Mouse (Mus musculus): ENCODE results near the gene Kank1.

The Kank1 gene

GRCm38 (mm10) chr19:25407185-25407886 lies 170.6 kb downstream of the Kank1 start:
- no peak for DNase-seq

DNA sequence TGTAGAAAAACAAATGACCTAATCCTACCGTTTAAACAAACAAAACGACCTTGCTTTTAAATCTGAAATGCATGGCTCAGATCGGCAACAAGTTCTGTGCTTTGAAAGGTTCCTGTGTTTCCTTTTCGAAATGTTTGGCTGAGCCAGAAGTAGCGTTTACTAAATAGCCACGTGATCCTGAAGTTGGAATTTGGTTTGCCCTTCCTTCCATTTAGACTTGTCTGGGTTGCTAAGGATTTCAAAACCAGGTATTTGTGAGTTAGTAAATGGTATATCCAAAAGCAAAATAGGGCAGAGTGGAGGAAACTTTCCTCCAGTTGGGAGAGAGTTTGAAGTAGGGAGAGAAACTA lies 171.1 kb downstream of the Kank1 start:
- DNase-seq: no peak

DNA sequence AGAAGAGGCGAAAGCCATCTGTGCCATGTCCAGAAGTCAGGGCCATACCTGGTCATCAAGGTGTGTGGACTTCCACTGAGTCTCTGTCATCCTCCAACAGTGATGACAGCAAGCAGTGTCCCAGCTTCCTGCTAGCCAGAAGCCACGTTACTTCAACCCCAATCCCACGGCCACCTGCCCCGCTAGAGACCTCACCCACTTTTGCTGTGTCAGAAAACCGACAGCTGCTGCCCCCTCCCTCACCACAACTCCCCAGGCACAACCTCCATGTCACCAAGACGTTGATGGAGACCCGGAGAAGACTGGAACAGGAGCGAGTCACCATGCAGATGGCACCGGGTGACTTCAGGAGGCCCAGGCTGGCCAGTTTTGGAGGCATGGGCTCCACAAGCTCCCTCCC lies 172.5 kb downstream of the Kank1 start:
- no peak for DNase-seq

DNA sequence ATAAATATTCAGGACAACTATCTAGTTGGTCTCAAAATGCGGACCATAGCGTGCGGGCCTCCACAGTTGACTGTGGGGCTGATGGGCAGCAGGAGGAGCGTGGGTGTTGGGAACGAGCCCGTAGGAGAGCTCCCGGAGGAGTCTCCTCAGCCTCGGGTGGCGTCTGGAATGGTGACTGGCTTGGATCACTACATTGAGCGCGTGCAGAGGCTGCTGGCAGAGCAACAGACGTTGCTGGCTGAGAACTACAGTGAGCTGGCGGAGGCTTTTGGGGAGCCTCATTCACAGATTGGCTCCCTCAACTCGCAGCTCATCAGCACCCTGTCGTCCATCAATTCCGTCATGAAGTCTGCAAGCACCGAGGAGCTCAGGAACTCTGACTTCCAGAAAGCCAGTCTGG lies 174.6 kb downstream of the Kank1 start:
- DNase-seq: no peak

DNA sequence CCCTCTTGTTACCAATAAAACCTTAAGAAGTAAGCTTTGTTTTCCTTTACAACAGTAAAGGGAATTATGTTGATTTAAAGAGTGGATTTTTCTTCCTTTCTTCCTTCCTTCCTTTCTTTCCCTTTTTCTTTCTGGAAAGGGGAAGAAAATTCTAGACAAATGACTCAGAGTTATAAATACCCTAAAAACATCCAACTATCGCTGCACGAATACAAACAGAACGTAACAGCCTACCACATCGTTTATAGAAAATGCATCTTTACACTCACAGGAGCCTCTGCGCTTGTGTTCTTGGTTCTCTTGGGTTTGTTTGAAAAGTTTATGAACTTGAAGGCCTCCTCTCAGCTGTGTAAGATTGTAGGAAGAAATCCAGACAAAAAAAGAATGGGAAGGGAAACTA lies 178.7 kb downstream of the Kank1 start:
- no peak for DNase-seq

- DNase-seq: peak; percentile 44
Measured at GRCm38 (mm10) chr19:25417671-25418070, 180.9 kb downstream of the Kank1 start.

DNA sequence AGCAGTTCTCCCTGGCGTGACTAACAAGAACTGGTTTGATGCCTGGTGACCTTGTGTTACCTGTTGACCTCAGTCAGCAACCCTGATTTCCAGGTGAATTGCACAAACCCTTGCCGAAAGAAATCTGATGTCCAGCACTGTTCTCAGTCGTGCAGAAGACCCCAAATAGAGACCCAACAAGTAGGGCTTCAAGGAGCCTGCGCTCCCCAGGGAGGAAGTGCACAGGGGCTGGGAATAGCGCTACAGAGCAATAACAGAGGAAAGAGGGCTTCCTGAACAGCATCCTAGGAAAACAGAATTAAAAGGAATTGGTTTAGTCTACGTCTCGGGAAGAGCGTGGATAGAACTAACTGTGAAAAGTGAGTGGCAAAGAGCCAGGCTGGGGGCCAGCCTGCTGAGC lies 183.2 kb downstream of the Kank1 start:
- DNase-seq: no peak

DNA sequence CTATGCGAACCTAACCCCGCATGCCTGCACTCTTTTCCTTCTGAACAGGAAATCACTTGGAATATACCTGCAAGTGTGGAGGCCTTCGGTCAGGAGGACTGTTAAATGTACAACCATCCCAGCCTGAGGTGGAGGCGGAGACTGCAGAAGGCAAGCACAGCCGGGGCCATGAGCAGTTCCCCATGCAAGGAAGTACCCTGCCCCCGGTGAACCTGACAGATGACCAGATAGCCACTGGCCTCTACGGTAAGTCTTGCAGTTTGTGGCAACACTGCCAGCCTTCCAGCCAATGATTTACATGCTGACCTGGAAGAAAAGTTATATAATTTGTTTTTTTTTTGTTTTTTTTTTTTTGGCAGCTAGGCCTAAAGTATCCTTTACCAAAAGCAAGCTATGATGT lies 185.3 kb downstream of the Kank1 start:
- no peak for DNase-seq

DNA sequence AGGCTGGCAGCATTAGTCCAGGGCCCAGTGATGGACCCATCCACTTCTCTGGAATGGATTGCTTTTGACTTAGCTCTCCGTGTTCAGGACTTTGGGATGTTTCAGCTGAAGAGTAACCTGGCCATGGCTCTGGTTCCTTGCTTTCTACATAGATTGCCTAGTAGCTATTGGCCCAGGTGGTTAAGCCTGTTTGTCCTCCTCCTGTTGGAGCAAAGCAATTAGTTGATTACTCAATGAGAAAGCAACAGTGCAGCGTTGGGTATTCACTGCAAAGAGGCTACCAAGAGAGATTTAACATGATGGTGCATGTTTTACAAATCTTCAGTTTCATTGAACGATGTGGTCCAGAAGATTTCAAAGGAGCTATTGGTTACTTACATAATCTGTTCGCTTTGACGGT lies 186.6 kb downstream of the Kank1 start:
- DNase-seq: no peak

DNA sequence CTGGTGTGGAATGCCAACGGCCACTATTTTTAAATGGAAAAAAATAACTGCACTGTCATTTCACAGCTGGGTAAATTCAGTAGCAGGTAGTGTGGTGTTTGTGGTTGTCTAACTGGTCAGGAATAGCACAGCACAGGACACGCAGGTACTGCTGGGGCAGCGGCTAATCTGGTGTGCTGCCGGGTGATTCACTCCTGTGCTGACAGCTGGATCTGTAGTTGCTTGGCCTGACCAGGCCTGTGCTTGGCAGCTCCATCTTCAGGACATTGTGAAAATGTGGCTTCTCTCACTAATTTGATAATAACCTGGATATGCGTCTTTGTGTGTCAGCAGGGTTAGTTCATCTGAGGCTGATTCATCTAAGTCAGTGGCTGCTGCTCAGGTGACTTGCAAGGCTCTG lies 189.7 kb downstream of the Kank1 start:
- DNase-seq: no peak

DNA sequence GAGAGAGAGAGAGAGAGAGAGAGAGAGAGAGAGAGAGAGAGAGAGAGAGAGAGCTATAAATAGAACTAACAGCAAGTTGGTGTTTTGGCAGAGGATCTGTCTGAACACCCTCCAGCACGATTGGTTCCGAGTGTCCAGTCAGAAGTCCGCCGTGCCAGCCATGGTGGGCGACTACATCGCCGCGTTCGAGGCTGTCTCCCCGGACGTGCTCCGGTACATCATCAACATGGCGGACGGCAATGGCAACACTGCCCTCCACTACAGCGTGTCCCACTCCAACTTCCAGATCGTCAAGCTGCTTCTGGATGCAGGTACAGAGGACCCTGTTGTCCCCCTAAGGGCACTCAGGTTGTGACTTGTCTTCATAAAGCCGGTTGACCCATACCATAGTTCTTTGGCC lies 191.1 kb downstream of the Kank1 start:
- no peak for DNase-seq

- DNase-seq: no peak
Measured at GRCm38 (mm10) chr19:25428338-25428962, 191.7 kb downstream of the Kank1 start.

GRCm38 (mm10) chr19:25431431-25431830 lies 194.7 kb downstream of the Kank1 start:
- DNase-seq: no peak

DNA sequence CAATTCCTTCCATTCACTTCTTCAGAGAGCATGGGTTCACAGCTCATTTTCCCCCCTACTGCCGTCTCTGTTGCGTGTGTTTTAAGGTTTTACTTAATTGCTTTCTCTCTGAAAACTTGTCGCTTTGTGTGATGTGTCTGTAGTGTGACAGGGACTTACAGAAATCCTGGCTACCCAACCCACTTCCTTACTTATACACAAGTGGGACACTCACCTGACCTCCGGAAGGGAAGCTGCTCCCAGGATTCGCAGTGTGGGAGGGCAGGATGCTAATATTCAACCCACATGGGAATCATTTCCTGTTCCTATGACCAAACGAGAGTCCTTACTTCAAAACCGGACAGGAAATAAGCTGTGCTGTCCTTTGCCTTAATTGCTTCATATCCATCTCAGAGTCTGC lies 195.1 kb downstream of the Kank1 start:
- no peak for DNase-seq

DNA sequence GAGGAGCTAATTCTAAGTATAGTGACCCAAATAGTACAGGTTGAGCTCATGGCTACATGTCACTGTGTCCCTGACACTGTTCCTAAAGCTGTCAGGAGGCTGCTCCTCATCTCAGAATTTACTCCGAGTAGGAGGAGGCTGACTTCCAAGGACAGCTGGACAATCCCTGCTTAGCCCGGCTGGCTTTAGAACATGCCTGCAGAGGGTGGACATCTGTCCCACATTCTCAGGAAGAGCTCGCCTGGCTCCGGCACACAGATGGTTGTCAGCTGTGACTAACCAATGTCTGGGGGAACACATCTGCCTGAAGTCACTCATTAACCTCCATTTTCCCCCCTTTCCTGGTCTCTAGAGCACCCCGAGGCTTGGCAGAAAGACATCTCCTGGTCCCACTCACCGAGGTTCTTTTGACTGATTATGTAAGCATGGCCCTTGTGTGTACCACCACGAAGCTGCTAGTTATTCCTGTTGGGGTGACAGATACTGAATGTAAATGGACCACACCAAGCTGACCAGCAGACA lies 196.5 kb downstream of the Kank1 start:
- peak; percentile 27 for DNase-seq

DNA sequence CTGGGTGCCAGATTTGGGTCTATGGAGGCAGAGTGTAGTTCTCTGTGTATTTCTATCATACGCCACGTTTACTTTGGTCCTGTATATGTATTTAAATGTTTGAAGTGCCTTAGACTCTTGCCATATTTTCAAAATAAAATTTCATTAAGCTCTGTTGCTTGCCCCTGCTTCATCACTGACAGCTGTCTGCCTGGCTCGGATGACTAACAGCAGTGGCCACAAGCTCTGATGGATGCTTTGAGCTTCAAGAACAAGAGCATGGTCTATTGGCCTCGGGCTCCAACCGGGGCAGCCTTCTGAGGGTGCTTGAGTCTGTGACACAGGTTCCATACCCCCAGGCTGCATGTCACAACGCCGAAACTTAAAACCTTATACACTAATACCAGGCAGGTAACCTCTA lies 197.6 kb downstream of the Kank1 start:
- no peak for DNase-seq

GRCm38 (mm10) chr19:25434795-25435194 lies 198.0 kb downstream of the Kank1 start:
- no peak for DNase-seq

DNA sequence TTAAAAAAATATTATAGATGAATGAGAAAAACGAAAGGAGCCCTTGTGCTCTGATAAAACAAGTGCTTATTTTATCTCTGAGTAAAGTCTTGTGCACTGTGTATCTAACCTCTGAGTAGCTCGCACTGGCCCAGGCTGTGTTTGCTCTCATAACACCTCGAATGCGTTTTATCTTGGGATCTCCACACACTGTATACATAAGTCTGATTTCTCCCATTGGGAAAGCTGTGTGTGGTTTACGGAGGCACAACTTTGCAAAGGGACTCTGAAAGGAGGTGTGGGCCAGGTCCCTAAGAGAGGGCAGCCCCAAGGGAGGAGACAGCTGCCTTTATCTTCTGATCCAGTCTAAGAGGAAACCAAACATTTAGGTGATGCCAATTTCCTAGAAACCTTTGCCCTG lies 198.6 kb downstream of the Kank1 start:
- DNase-seq: no peak

DNA sequence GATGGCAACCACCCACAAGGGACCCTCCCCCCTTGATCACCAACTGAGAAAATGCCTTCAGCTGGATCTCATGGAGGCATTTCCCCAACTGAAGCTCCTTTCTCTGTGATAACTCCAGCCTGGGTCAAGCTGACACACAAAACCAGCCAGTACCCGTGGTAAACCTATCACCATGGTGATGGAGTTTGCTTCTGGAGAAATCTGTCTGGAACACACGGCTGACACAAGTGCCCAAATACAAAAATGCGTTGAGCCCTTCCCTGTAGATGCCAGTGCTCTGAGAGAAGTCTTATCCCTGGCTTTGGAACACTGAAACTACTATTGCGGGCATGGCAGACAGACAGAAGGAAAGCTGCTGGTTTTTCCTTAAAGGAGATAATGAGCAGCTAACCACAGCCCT lies 199.4 kb downstream of the Kank1 start:
- DNase-seq: no peak

GRCm38 (mm10) chr19:25436789-25437650 lies 200.2 kb downstream of the Kank1 start:
- DNase-seq: no peak

DNA sequence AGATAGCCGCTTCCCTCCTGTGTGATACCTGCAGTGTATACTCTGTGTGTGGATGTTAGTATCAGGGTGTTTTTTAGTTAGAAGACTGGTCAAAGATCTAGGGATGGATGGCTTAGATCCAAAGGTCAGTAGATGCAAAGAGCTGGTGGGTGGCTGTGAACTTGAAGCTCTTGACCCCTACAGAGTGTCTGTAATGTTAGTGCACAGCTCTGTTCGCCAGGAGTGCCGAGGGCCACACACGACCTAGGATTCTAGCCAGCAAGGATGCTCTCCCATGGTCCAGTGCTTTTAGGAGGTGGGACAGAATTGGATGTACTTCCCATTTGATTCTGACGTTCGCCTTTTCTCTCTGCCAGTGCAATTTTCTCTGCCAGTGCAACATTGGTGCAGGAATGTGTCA lies 201.5 kb downstream of the Kank1 start:
- no peak for DNase-seq

DNA sequence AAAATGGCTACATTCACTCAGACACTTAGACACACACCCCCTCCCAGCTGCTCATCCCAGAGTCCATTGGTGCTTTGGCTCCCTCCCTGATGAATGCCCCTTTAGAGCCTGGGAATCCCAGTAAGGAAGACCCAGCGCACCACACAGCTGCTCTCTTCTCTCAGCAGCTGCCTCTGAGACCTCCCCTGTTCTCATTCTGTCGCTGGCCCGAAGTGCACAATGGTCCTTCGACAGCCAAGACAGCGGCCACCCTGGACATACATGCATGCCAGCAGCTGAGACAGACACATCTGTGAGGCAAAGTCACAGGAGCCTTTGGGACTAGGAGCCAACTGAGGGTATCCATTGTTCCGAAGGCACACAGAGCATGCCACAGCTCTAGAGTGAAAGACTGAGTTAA lies 203.0 kb downstream of the Kank1 start:
- DNase-seq: no peak

- DNase-seq: no peak
Measured at GRCm38 (mm10) chr19:25440736-25441135, 204.0 kb downstream of the Kank1 start.

- DNase-seq: peak; percentile 77
Measured at GRCm38 (mm10) chr19:25445054-25445453, 208.3 kb downstream of the Kank1 start.
